Mouse (Mus musculus): Measurements from ENCODE around the gene Nova1. TPM values are rescaled to one million over a fixed set of nuclear protein-coding genes. Genes with fewer than 3 reads are reported as not detected.
A peak's percentile ranks its signal among the peaks of the same experiment; 100 is the strongest.

Gene Nova1
- 0.60 and 1.0 TPM in 2 replicates for polyA plus RNA-seq (2015; fragmentation: Nextera tagmentation; extraction: Ambion mirVana)

GRCm38 (mm10) chr12:46818856-46819347, at the start of gene Nova1:
TSS of gene Nova1 (minus strand) at chr12:46818929.
- Histone ChIP-seq H3K27me3 (replicated peaks; ENCODE audit: insufficient read depth, low read length) (peaks cover 5% of the 10 kb centered on the region), H3K4me3 (ENCODE audit: low read depth, low read length) (peak within 1 kb of the TSS; percentile 69)
- peak; percentile 69 for ATAC-seq

GRCm38 (mm10) chr12:46819348-46820022, 756 bp upstream of the Nova1 start:
- TF ChIP-seq EP300 (IDR thresholded peaks at IDR 0.05), result no peak
- no peak for TF ChIP-seq CTCF (IDR thresholded peaks at IDR 0.05)
- Histone ChIP-seq H3K36me3 (ENCODE audit: insufficient read depth, low read length) (no peaks in the 10 kb centered on the region), H3K4me3 (ENCODE audit: low read depth, low read length) (peak overlapping the region; percentile 69), H3K4me1 (ENCODE audit: insufficient read depth, low read depth, low read length) (no peaks in the 10 kb centered on the region), H3K9ac (replicated peaks; ENCODE audit: low read depth) (no peak overlapping the region), H3K27ac (ENCODE audit: low read length) (peak overlapping the region; percentile 43; the same call in 1 of the 2 replicates), H3K27me3 (replicated peaks; ENCODE audit: insufficient read depth, low read length) (peaks cover 5% of the 10 kb centered on the region), H3K4me2 (replicated peaks; ENCODE audit: low read depth, low read length) (peak overlapping the region; percentile 81), H3K9me3 (ENCODE audit: low read length) (no peaks in the 10 kb centered on the region)
- DNase-seq (ENCODE audit: low spot score), result peak; percentile 86
- under 1% methylated on average over 48 of the region's 57 CpGs for WGBS
- peak; percentile 96 for ATAC-seq

More at GRCm38 (mm10) chr12:46818856-46819347, at the start of gene Nova1:
- TF ChIP-seq CTCF (IDR thresholded peaks at IDR 0.05) (no peak), EP300 (IDR thresholded peaks at IDR 0.05) (no peak)
- no peaks in the 10 kb centered on the region for H3K4me1 ChIP-seq (ENCODE audit: insufficient read depth, low read depth, low read length)
- peak within 1 kb of the TSS; percentile 43; the same call in 1 of the 2 replicates for H3K27ac ChIP-seq (ENCODE audit: low read length)
- H3K9ac ChIP-seq (replicated peaks; ENCODE audit: low read depth), result 0 out of 2 replicates have a peak within 1 kb of the TSS, but pooled peaks have one; percentile 23
- peak; percentile 71 for DNase-seq (ENCODE audit: low spot score)
- H3K4me2 ChIP-seq (replicated peaks; ENCODE audit: low read depth, low read length), result peak within 1 kb of the TSS; percentile 81
- no peaks in the 10 kb centered on the region for H3K36me3 ChIP-seq (ENCODE audit: insufficient read depth, low read length)
- H3K9me3 ChIP-seq (ENCODE audit: low read length), result no peaks in the 10 kb centered on the region
- 0% methylated on average over 27 of the region's 68 CpGs for WGBS

- Histone ChIP-seq H3K4me3 (ENCODE audit: low read depth, low read length) (peak overlapping the region; percentile 69), H3K27me3 (replicated peaks; ENCODE audit: insufficient read depth, low read length) (peaks cover 5% of the 10 kb centered on the region), H3K4me2 (replicated peaks; ENCODE audit: low read depth, low read length) (peak overlapping the region; percentile 81), H3K9me3 (ENCODE audit: low read length) (no peaks in the 10 kb centered on the region), H3K36me3 (ENCODE audit: insufficient read depth, low read length) (no peaks in the 10 kb centered on the region), H3K9ac (replicated peaks; ENCODE audit: low read depth) (0 out of 2 replicates have a peak overlapping the region, but pooled peaks have one; percentile 23), H3K27ac (ENCODE audit: low read length) (no peak overlapping the region), H3K4me1 (ENCODE audit: insufficient read depth, low read depth, low read length) (no peaks in the 10 kb centered on the region)
- no peak for TF ChIP-seq CTCF (IDR thresholded peaks at IDR 0.05)
- 2% methylated on average over 51 of the region's 61 CpGs for WGBS
- ATAC-seq (no peak; the same call in 1 of the 2 replicates), DNase-seq (ENCODE audit: low spot score) (peak; percentile 22)
Observed at GRCm38 (mm10) chr12:46818021-46818855, 491 bp downstream of the Nova1 start.

GRCm38 (mm10) chr12:46817211-46817803, 1.4 kb downstream of the Nova1 start:
- no peak for TF ChIP-seq EP300 (IDR thresholded peaks at IDR 0.05)
- no peak for TF ChIP-seq CTCF (IDR thresholded peaks at IDR 0.05)
- Histone ChIP-seq H3K9me3 (ENCODE audit: low read length) (no peaks in the 10 kb centered on the region), H3K27me3 (replicated peaks; ENCODE audit: insufficient read depth, low read length) (peaks cover 5% of the 10 kb centered on the region), H3K9ac (replicated peaks; ENCODE audit: low read depth) (no peak overlapping the region), H3K27ac (ENCODE audit: low read length) (no peak overlapping the region), H3K4me2 (replicated peaks; ENCODE audit: low read depth, low read length) (peak overlapping the region; percentile 81), H3K36me3 (ENCODE audit: insufficient read depth, low read length) (no peaks in the 10 kb centered on the region), H3K4me3 (ENCODE audit: low read depth, low read length) (peak overlapping the region; percentile 69), H3K4me1 (ENCODE audit: insufficient read depth, low read depth, low read length) (no peaks in the 10 kb centered on the region)
- WGBS, result 16% methylated on average over 14 of the region's 14 CpGs
- DNase-seq (ENCODE audit: low spot score) (peak; percentile 13), ATAC-seq (no peak)

- DNase-seq (ENCODE audit: low spot score) (no peak), ATAC-seq (no peak)
- Histone ChIP-seq H3K4me2 (replicated peaks; ENCODE audit: low read depth, low read length) (no peak overlapping the region), H3K36me3 (ENCODE audit: insufficient read depth, low read length) (no peaks in the 10 kb centered on the region), H3K27ac (ENCODE audit: low read length) (no peak overlapping the region), H3K27me3 (replicated peaks; ENCODE audit: insufficient read depth, low read length) (peaks cover 5% of the 10 kb centered on the region), H3K9ac (replicated peaks; ENCODE audit: low read depth) (no peak overlapping the region), H3K4me3 (ENCODE audit: low read depth, low read length) (no peak overlapping the region), H3K9me3 (ENCODE audit: low read length) (no peaks in the 10 kb centered on the region), H3K4me1 (ENCODE audit: insufficient read depth, low read depth, low read length) (no peaks in the 10 kb centered on the region)
- 92% methylated on average over 3 of the region's 3 CpGs for WGBS
- TF ChIP-seq CTCF (IDR thresholded peaks at IDR 0.05) (no peak), EP300 (IDR thresholded peaks at IDR 0.05) (no peak)
Observed at GRCm38 (mm10) chr12:46816291-46816690, 2.4 kb downstream of the Nova1 start.

- TF ChIP-seq EP300 (IDR thresholded peaks at IDR 0.05) (no peak), CTCF (IDR thresholded peaks at IDR 0.05) (no peak)
- H3K9me3 ChIP-seq (ENCODE audit: low read length), result no peaks in the 10 kb centered on the region
Observed at GRCm38 (mm10) chr12:46815697-46816096, 3.0 kb downstream of the Nova1 start.

More at GRCm38 (mm10) chr12:46815697-46816096, 3.0 kb downstream of the Nova1 start:
- H3K27ac ChIP-seq (ENCODE audit: low read length), result no peak overlapping the region
- no peaks in the 10 kb centered on the region for H3K36me3 ChIP-seq (ENCODE audit: insufficient read depth, low read length)
- DNase-seq (ENCODE audit: low spot score) (no peak), ATAC-seq (no peak)
- no peaks in the 10 kb centered on the region for H3K4me1 ChIP-seq (ENCODE audit: insufficient read depth, low read depth, low read length)
- no peak overlapping the region for H3K9ac ChIP-seq (replicated peaks; ENCODE audit: low read depth)
- 72% methylated on average over 5 of the region's 5 CpGs for WGBS
- H3K4me3 ChIP-seq (ENCODE audit: low read depth, low read length), result no peak overlapping the region
- H3K4me2 ChIP-seq (replicated peaks; ENCODE audit: low read depth, low read length), result no peak overlapping the region
- H3K27me3 ChIP-seq (replicated peaks; ENCODE audit: insufficient read depth, low read length), result peaks cover 5% of the 10 kb centered on the region; the same call in 1 of the 2 replicates

Measured in lung, postnatal 0 days (tissue).